Mouse (Mus musculus): ENCODE data around the gene Sgo2a.

GRCm38 (mm10) chr1:58065151-58065550 is 69.4 kb downstream of the Sgo2a start:
- TF ChIP-seq POLR2A (IDR thresholded peaks at IDR 0.05; ENCODE audit: insufficient read depth, low read depth, low read length): no peak
- no peak for TF ChIP-seq CTCF (IDR thresholded peaks at IDR 0.05; ENCODE audit: insufficient read depth, low read depth, low read length)

Measured in olfactory bulb, adult 2 months (tissue).